Mouse (Mus musculus) large intestine, adult 2 months (tissue): ENCODE data around the gene Cnih4. TPM values are rescaled to one million over a fixed set of nuclear protein-coding genes. Genes with fewer than 3 reads are reported as not detected.

Source experiments
- DNase-seq: peaks from one replicate; pipeline ENCODE4 v3.0.0-alpha.2; 2012; ENCODE audit warnings: low read depth, low spot score
- WGBS: fragments of 180-500 bp; shearing (Covaris S2); methylation state at CpG from one replicate; pipeline ENCODE4 v1.1.7; 2018; 5-methylcytosine and 5-hydroxymethylcytosine counted together
- polyA plus RNA-seq: library from polyadenylated mRNA; depleted of rRNA; stranded (reverse); fragments of >200 nt; gene quantifications from 2 replicates; pipeline ENCODE4 v1.2.3, GENCODE M21; 2012; rRNA removed

The Cnih4 gene
- polyA plus RNA-seq, result 27.3 and 32.1 TPM in 2 replicates

DNA sequence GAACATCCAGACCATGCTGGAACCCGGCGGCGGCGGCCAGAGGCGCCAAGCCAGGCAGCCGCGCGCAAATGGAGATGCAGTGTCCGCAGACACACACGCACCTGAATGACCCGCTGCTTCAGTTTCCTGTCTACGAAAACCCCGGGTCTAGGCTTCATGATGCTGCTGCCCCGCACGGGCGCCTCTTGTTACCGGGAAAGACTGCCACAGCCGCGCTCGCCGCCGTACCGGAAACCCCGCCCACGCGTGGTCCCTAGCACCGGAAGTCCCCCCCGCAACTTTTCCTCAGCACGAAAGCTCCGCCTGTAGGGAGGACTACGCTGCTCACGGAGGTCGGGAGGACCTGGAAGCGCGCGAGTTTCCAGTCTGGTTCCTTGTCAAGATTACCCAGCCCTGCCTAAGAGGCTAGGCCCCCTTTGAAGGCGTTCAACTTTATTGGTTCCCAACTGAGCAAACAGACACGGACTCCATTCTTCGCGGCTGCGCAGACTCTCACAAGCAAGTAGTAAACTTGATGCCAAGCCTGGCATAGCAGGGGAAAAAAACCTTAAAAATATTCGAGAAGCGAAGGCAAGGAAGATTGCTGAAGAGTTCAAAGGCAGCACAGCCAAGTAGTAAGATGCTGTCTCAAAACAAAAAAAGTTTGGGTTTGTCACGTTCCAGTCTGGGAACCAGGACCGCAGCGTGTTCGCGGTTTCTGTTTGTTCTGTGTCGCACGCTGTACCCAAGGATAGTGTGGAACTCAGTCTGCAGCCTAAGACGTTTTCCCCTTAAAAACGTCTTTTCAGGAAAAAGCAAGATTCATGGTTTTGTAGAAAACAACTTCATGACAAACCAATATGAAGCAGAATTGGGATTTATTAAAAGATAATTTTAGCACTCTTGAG, at the start of gene Cnih4, which contains the start of gene Nvl:
Gene Cnih4, plus strand, starts transcription at position 744 of the 887 bp plus-strand sequence.
Gene Nvl, minus strand, starts transcription at position 255 of the 887 bp plus-strand sequence.
- whole genome bisulfite sequencing, result 1% methylated on average over 52 of the region's 52 CpGs
- peak; percentile 76 for DNase-seq

DNA sequence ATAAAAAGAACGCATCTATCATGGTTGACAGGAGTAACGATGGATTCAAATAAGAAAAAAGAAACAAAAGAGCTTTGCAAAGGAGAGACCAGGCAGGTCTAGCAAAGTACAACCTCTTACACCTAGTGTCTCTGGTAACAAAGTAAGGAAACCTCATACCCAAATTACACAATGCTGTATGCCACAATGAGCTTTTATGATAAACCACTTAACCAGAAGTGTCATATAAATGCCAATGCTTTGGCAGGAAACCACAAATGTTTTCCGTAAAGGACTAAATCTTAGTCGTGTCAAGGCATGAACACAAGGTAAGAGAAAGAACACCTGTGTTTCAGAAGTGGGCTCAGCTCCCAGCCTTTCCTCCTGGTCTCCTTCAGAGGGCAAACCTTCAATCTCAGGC, 27.4 kb upstream of the Cnih4 start:
- DNase-seq, result no peak
- 87% methylated on average over 4 of the region's 4 CpGs for WGBS

DNA sequence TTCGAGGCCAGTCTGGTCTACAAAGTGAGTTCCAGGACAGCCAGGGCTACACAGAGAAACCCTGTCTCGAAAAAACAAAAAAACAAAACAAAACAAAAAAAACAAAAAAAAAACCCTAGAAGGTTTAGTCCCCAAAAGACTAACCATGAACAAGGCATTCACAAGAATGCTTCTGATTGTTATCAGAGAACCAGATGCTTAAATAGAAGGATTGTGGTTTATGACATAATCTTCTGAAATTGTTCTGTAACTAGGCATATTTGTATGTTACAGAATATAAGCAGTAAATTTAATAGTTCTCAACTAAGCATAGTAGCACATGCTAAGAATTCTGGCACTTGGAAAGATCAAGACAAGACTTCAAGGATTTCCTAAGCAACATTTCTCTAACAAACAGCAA, 20.3 kb upstream of the Cnih4 start:
- WGBS, result 95% methylated on average over 2 of the region's 2 CpGs
- DNase-seq, result no peak

DNA sequence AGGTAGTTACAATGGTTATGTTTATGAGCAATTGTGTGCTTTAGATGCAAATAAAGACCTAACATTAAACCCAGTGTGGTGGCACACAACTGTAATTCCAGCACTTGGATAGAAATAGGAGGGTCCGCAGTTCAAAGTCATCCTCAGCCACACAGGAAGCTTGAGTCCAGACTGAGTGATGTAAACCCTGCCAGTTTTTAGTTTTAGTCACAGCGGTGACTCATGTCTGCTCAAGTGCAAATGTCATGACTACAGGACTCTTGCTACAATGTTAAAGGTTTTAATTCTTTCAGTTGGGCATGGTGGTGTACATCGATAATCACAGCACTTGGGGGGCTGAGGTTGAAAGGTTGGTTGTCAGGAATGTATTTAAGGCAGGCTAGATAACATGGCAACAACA, 18.6 kb upstream of the Cnih4 start:
- 96% methylated on average over 3 of the region's 3 CpGs for WGBS
- no peak for DNase-seq

DNA sequence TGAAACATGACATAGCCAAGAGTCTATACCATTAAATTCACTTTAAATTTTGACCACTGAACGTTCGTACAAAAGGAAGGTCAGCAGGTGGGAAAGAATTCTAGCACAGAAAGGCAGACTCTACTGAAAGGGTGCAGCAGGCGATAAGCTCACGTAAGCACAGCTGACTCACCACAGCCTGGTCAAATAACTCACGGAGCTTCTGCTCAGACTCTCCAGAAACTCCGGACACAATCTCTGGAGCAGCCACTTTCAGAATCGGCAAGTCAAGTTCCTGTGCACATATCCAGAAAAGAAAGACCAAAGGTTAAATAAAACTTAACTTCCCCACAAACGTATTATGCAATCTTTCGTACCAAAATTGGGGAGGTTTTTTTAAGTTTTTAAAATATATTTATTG, 17.7 kb upstream of the Cnih4 start:
- 90% methylated on average over 9 of the region's 9 CpGs for WGBS
- DNase-seq, result no peak

DNA sequence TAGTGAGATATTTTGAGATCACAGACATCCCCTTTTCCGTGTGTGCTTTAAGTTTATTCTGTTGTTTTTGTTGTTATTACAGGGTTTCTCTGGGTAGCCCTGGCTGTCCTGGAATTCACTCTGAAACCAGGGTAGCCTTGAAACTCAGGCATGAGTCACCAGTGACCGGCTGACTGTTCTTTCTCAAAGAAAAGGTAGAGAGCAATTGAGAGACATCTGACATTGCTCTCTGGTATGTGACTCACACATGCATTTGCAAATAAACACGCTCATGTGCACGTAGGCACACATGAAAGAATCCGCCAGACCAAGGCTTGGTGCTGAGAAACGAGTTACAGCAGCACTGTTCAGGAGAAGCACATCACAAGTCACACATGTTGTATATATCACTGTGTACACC, 12.6 kb upstream of the Cnih4 start:
- 84% methylated on average over 6 of the region's 6 CpGs for WGBS
- DNase-seq, result no peak

DNA sequence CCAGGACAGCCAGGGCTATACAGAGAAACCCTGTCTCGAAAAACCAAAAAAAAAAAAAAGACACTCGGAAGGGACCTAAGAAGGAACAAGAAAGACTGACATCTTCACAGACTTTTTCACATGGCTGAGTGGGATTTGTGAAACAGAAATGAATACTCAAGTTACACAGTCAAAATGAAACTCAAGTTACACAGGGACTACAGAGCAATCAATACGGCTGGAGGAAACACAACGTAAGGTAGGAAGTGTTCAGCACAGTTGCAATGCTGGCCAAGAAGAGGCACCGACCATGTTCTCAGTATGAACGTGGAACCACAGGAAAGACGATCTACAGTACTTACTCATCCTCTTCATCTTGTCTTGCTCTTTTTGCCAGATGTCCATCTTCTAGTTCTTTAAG, 5.8 kb upstream of the Cnih4 start:
- WGBS, result 86% methylated on average over 7 of the region's 7 CpGs
- no peak for DNase-seq

DNA sequence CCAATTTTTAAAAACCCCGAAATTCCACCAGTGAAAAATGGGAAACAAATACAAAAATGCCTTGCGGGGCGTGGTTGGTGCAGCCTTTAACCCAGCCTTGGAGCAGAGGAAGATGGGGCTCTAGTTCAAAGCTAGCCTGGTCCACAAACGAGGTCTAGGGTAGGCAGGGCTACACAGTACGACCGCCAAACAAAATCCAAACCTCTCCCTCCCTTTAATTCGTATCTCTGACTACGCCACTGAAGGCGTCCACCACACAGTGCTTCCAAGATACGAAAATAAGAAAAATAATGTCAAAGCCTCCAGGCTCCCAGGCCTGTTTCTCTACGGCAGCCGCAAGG, 914 bp upstream of the Cnih4 start:
- 1% methylated on average over 12 of the region's 12 CpGs for WGBS
- no peak for DNase-seq

DNA sequence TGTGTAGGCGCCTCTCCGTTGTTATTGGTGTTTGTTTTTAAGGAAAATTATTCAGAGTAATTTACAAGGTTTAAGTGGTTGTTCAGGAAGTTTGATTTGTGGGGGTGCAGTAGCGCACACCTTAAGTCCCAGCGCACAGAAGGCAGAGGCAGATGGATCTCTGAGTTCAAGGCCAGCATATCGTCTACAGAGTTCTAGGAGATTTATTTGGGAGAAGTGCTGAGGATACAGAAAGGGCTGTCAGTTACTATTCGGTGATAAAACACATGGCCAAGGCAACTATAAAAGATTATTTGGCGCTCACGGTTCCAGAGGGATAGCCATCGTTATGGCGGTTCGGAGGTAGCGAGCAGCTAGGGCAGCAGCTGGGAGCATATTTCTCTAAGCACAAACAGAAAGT, 473 bp downstream of the Cnih4 start:
- 2% methylated on average over 12 of the region's 12 CpGs for WGBS
- no peak for DNase-seq

DNA sequence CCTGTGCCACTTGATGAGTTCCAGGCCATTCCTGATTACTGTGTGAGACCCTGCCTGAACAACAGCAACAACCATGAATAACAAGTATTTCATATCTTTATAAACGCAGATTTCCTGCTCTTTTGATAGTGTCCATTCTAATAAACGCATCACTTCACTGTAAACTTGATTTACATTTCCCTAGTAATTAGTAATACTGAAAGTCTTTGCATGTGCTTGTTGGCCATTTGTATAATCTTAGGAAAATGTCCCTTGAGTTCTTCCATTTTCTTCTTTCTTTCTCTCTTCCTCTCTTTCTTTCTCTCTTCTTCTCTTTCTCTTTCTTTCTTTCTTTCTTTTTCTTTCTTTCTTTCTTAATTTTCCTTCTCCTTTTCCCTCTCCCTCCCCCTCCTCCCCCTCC, 1.7 kb downstream of the Cnih4 start:
- WGBS, result 81% methylated on average over 2 of the region's 2 CpGs
- DNase-seq, result no peak

DNA sequence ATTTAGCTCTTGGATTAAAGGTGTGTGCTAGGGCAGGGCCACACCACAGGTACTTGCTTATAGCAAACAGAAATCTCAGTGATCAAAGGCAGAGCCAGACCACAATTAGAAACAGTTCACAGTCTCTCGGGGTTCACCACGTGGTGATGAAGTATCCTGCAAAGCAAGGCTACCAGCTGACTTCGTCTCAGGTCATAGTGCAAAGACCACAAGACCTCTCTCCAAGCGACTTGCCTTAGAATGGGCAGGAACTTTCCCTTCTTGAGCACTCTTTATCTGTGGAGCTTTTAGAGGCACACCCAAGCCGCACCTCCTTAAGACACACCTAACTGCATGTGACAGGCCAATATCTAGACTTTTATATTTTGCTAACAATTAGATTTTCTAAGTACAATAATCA, 4.0 kb downstream of the Cnih4 start:
- peak; percentile 67 for DNase-seq
- WGBS, result 21% methylated on average over 5 of the region's 5 CpGs

DNA sequence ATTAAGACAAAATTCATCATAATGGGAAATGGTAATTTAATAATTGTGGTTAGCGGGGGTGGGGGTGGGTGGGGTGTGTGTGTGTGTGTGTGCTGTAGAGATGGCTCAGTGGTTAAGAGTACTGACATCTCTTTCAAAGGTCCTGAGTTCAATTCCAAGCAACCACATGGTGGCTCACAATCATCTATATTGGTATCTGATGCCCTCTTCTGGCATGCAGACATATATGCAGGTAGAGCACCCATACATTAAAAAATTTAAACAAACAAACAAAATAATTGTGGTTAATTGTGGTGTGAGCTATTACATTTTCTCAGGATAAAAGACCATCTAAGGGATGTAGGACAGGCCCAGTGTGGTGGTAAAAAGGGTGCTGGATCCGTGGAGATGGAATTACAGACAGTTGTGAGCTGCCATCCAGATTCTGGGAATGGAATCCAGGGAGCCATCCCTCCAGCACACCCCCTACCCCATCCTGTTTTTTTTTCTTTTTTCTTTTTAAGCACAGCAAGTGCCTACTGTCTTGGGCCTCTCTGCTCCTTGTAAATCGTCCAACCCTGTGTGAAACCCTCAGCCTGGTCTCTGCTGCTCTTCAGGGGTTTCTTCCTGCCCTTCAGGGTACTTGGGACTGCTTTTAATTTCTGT, 5.0 kb downstream of the Cnih4 start:
- WGBS, result 68% methylated on average over 3 of the region's 3 CpGs
- no peak for DNase-seq

DNA sequence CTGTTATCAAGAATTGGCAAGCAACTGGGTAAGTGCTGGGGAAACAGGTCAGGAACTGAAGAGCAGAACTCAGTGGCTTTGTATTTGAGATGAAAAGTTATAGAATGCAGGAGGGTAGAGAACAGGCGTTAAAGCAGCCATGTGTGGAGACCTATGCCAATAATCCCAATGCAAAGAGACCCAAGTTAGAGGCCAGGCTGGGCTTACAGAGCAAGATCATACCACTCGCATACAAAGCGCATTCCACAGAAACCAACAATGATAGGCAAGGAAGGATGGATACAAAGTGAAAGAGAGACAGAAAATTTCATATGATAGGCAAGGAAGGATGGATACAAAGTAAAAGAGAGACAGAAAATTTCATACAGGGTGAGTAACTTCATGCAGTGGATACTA, 5.9 kb downstream of the Cnih4 start:
- DNase-seq, result no peak
- 71% methylated on average over 3 of the region's 3 CpGs for WGBS

DNA sequence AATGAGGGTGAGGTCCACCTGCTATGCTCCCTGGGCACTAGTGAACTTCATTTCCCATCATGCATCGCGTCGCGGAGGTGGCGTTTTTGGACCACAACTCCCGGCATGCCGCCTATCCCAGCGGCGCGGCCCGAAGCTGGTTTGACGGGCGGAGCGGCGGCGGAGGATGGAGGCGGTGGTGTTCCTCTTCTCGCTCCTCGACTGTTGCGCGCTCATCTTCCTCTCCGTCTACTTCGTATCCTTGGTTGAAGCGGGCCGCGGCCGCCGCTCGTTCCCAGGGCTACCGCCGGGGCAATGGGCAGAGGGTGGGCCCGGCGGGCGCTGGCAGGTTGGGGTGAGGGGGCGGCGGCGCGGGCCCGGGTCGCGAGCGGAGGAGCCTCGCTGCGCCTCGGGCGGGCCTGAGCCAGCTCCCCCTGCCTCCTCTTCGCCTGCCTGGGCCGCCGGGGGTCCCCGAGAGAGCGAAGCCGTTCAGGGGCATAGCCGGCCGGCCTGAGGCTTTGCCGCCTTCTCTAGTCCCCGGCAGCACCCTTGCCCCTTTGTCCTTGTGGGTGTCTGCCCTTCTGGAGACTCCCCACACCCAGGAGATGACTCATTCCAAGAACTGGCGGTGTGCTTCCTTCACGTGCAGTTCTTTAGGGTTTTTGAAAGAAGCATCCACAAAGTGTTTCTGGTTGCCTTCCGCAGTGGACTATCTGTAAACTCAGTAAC, 6.5 kb downstream of the Cnih4 start:
- under 1% methylated on average over 59 of the region's 59 CpGs for WGBS
- DNase-seq, result peak; percentile 89

DNA sequence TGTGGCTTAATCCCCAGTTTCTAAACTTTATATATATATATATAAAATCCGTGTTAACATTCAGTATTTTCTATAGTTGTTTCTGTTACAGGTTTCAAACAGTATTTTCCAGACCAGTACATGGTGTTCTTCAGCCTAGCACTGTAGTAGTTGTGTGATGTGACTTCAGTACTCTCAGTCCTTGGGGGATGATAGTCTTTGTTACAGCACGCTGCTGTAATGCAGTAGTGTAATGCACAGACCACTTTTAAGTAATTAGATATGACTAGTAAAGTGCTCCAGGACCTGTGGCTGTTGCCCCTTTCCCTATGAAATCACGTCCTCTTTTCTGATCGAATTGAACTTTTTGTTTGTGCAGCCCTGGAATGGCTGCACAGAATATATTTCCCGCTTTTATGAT, 7.0 kb downstream of the Cnih4 start:
- no peak for DNase-seq
- WGBS, result 17% methylated on average over 5 of the region's 5 CpGs

DNA sequence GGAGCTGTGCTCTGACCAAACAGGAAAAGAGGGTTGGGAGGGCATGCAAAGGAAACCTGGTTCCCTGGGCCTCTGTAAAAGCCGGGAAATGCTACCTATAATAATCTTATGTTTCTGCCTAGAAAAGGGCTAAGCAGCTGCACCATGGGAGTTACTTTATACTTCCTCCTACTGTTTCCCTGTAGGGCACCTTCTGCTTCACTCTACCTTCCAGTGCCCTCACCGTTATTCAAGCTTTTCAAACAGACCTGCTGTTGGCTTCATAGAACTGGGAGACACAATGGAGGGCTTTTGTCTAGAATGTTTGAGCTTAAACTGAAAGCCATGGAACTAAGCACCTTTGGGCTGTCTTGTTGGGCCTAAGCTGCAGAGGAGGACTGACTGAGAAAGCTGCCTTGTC, 23.3 kb downstream of the Cnih4 start:
- WGBS, result 80% methylated on average over 2 of the region's 2 CpGs
- DNase-seq, result no peak

DNA sequence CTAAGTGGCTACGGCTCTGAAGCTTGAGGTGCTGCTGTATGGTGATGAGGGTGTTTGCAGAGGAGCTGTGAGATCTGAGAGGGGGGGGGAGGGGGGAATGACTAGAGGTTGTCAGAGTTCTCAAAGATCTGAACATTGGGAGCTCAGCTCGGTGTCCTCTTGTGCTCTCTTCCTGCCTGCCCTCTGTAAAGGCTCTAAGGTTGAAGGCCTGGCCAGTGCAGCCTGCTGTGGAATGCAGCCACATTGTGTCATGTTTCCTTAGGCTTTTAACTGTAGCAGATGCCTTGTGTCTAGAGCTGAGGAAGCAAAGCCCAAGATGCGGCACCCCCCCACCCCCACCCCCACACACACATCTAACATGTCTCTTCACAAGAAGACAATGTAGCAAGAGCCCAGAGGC, 23.9 kb downstream of the Cnih4 start:
- WGBS, result 79% methylated on average over 3 of the region's 3 CpGs
- no peak for DNase-seq

DNA sequence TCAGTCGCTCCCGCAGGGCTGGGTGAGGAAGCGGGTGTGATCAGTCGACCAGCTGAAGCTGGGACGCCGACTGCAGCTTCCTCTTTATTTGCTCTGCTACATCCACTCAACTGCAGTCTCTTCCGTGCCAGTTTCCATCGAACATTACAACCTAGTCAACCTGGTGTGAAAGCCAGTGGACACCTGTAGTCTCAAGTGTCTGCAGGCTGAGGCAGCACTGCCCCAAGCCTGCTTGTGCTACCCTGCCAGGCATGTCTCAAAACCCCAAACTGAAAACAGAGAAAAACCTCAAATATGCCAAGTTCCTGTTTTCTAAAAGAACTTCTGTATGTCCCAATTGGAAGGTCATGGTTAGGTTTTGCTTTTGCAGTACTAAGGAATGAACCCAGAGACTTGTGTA, 25.7 kb downstream of the Cnih4 start:
- WGBS, result 41% methylated on average over 8 of the region's 8 CpGs
- DNase-seq, result no peak

DNA sequence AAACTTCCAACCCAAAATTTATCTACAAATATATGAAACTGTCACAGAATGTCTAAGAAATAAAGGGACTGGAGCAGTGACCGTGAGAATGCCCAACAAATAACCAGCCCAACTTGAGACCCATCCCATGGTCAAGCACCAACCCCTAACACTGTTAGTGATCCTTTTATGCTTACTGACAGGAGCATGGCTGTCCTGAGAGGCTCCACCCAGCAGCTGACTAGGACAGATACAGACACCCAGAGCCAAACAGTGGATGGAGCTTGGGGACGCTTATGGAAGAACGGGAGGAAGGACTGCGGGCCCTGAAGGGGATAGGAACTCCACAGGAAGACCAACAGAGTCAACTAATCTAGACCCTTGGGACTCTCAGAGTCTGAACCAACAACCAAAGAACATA, 44.4 kb downstream of the Cnih4 start:
- 98% methylated on average over 4 of the region's 4 CpGs for WGBS
- DNase-seq, result no peak

DNA sequence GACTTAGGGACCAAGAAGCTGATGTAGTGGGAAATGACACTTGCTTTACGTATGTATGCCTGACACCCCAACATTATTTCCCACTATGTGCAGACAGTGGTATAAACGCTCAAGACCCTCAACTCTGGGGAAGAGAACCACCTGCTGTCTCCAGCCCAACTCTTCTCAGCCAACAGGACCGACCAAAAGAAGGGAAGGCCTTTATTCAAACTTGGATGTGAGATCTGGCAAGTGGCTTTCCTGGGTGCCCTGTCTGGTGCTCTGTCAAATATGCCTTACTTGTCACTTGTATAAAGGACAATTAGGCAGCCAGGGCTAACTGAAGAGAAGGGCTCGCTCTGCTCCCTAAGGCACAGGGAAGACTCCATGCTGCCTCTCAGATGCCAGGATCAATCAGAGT, 55.0 kb downstream of the Cnih4 start:
- DNase-seq, result no peak
- 90% methylated on average over 4 of the region's 4 CpGs for WGBS

DNA sequence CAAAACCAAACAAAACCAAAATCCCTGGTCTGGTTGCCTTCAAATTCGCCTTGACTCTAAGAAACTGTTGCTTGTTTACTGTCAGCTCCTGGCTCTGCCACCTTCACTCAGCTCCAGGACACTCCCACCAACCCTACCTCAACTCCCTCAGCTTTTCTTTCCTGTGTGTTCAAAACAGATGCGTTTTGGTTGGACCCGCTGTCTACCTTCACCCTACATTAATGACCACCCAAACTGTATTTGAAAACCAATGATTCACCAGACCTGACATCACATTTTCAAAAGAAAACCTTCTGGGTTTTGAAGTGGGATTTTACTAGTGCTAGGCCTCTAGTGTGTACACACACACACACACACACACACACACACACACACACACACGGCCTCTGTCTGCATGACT, 65.7 kb downstream of the Cnih4 start:
- WGBS, result 6% methylated on average over 4 of the region's 4 CpGs
- DNase-seq, result no peak
